Mouse (Mus musculus): ENCODE measurements around the gene Col13a1. TPM values are rescaled to one million over a fixed set of nuclear protein-coding genes. Genes with fewer than 3 reads are reported as not detected.
A peak's percentile ranks its signal among the peaks of the same experiment; 100 is the strongest.

Gene Col13a1
- total RNA-seq (2021) = 1 to 10 TPM; 1.4 to 1.5 TPM
- long read RNA-seq, experiment 1, partial matches to known transcripts = 0 of 1 reads
- long read RNA-seq, experiment 1, other reads (novel, unspliced or antisense) = 1 of 1 reads
- long read RNA-seq, experiment 2, partial matches to known transcripts = 0 of 1 reads
- long read RNA-seq, experiment 2, other reads (novel, unspliced or antisense) = 1 of 1 reads

DNA sequence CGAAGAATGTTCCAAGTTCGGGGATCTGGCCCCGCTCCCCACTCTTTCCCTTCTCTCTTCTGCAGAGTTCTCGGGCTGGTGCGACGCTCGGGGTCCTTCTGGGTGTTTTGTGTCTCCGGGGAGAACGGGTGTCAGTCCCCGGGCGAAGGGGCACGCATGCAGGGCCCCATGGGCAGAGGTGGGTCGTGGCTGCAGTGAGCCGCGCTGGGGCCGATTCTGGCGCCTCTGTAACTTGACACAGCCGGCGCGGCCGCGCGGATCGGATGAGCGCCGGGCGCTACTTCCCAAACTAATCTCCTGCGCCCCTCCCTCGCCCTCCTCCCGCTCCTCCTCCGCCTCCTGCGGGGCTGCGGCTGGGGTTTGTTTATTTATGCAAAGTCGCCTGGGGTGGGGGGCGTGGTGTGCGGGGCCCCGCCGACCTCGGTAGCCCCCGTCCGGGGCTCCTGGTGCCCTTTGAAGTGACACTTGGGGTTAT, at the start of gene Col13a1:
Gene Col13a1, minus strand, starts transcription at position 243 of the 475 bp plus-strand sequence.
- H3K27ac ChIP-seq = no peak within 1 kb of the TSS
- TF ChIP-seq CTCF (IDR thresholded peaks at IDR 0.05) = no peak
- no peak for DNase-seq (ENCODE audit: extremely low spot score in 1 of 2, low spot score in 2 of 2)
- H3K4me3 ChIP-seq = peak within 1 kb of the TSS; percentile 28
- intact Hi-C loops (cut with DNase I) = no loop called here

DNA sequence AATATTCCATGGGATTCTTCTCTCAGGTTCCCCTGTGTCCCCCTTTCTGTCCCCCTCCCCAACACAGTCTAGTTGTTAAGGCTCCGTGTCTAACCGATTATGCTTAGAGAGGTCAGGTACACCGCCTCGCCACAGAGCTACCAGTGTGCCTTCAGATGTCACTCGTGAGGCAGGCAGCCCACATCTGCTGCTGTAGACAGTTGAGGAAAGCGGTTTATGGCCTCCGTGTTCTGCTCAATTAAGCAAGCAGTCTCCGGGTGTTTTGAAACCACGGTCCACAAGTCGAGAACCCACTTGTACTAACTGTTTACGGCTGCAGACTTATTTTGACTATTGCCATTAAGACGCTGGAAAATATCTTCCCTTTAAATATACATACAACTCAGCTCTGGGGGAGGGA, 48.8 kb upstream of the Col13a1 start:
- Histone ChIP-seq H3K4me3 (no peak overlapping the region), H3K27ac (no peak overlapping the region)
- no peak for TF ChIP-seq CTCF (IDR thresholded peaks at IDR 0.05)
- intact Hi-C loops (cut with DNase I) = no loop called here
- no peak for DNase-seq (ENCODE audit: extremely low spot score in 1 of 2, low spot score in 2 of 2)

DNA sequence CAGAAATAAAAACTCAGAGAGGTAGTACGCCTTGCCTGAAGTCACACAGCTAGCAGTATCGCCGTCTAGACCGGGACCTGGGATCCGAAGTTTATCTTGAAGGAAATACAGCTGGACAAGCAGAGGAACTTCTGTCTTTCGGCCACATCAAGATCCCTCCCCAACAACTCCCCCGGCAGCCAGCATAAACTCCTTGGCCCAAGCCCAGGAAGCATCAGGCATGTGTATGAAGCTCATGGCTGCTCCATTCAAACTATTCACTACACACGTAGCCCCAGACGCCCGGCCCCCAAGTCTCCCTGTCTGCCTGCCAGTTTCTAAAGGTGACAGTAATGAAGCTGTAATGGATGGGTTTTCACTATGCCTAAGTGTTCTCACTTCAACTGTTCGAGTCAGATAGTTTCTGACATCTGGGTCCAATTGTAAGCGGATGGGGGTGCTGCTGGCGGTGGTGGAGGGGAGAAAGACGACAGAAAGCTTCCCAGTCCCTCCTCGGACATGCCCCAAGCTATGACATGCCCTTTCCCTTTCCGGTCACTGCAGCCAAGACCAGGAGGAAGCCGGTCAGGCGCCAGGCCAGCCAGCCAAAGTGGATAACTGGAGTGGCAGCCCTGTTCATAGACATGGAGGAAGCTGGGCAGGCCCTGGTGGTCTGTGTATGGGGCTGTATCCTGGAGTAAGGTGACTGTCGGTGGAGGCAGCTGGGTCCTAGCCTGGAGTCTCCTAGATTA, 45.1 kb upstream of the Col13a1 start:
- H3K27ac ChIP-seq = no peak overlapping the region
- DNase-seq (ENCODE audit: extremely low spot score in 1 of 2, low spot score in 2 of 2) = no peak
- no peak overlapping the region for H3K4me3 ChIP-seq
- no peak for TF ChIP-seq CTCF (IDR thresholded peaks at IDR 0.05)
- intact Hi-C loops (cut with DNase I) = no loop called here

DNA sequence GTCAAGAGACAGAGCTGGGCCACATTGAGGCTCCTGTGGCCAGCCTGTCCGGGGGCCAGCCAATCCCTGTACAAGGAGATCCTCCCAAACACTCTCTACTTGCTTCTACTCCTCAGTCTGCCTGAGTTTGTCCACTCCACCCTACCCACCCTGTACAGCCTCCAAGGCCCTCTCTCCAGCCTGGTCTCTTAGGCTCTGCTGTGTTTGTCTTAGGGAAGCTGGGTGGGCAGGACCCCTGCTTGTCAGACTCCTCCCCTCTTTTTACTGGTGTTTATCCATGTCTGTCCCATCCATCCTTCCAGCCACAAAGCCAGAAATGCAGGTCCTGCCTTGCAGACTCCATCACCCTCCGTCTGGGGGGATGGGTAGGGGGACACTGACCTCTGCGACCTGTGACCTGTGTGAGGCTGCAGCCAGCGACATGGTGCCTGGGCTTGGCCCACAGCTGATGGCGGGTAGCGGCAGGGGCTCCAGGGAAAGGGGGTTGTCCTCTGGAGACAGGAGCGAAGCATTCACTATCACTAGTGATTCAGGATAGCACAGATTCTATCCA, 41.2 kb upstream of the Col13a1 start:
- H3K4me3 ChIP-seq = no peak overlapping the region
- intact Hi-C loops (cut with DNase I) = no loop called here
- DNase-seq (ENCODE audit: extremely low spot score in 1 of 2, low spot score in 2 of 2) = no peak
- TF ChIP-seq CTCF (IDR thresholded peaks at IDR 0.05) = no peak
- no peak overlapping the region for H3K27ac ChIP-seq

DNA sequence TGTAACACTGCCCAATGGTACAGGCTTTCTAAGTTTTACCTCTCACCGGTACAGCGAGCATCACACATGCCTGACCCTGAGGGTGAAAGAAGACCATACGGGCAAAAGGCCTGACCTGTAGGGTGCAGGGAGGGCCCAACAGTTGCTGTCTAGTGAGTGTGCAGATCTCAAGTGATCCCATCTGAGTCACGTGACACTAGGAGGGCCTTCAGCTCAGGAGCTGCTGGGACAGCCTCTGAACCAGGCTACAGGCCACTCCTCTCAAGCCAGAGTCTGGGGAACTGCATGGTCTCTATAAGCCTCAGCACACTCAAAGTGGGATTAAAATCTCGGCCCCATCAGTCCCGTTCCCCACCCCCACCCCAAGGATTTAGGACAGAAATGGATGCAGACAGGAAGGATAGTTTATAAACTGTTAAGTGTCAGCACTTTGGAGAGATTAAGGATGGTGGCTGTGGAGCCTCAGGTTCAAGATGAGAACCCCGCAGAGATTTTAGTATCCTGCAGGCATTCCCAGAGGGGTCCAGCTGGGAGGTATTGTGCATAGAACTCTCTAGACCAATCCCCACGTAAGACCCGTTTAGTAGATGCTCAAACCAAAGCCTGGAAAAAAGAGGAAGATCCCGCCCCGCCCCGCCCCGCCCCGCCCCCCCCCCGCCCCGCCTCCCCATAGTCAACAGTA, 40.6 kb upstream of the Col13a1 start:
- no peak for DNase-seq (ENCODE audit: extremely low spot score in 1 of 2, low spot score in 2 of 2)
- intact Hi-C loops (cut with DNase I) = no loop called here
- H3K27ac ChIP-seq = no peak overlapping the region
- H3K4me3 ChIP-seq = no peak overlapping the region
- TF ChIP-seq CTCF (IDR thresholded peaks at IDR 0.05) = no peak

DNA sequence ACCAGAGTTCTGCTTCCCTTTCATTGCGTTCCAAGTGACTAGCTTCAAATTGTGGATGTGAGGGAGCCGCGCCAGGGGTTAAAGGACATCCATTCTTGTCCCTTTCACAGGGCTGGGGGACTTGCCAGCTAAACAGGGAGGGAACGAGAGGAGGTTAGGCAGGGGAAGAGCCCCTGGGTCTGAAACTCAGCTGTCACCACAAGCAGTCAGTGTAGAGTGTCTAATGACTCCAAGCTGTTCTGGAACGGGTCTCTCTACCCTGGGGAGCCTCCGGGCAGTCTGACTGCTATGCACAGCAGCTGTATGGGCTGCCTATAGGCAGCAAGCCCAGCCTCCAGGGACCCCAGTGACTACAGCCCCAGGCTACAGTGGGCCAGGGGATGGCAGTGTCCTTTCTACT, 38.0 kb upstream of the Col13a1 start:
- H3K27ac ChIP-seq = no peak overlapping the region
- DNase-seq (ENCODE audit: extremely low spot score in 1 of 2, low spot score in 2 of 2) = no peak
- intact Hi-C loops (cut with DNase I) = no loop called here
- no peak for TF ChIP-seq CTCF (IDR thresholded peaks at IDR 0.05)
- H3K4me3 ChIP-seq = no peak overlapping the region

DNA sequence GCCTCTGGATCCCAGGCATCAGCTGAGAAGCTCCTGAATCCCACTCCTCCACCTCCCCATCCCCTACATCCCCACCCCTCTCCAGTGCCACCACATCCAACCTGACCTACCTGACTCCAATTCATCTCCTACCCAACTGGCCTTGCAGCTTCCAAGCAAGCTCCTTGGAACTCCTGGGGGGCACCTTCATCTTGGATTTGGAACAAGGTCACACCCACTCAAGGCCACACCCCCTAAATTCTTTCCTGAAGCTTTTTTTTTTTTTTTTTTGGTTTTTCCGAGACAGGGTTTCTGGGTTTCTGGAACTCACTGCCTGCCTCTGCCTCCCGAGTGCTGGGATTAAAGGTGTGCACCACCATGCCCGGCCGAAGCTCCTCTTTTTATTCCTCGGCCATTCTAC, 34.3 kb upstream of the Col13a1 start:
- intact Hi-C loops (cut with DNase I) = no loop called here
- DNase-seq (ENCODE audit: extremely low spot score in 1 of 2, low spot score in 2 of 2) = no peak
- no peak overlapping the region for H3K4me3 ChIP-seq
- no peak overlapping the region for H3K27ac ChIP-seq
- no peak for TF ChIP-seq CTCF (IDR thresholded peaks at IDR 0.05)

DNA sequence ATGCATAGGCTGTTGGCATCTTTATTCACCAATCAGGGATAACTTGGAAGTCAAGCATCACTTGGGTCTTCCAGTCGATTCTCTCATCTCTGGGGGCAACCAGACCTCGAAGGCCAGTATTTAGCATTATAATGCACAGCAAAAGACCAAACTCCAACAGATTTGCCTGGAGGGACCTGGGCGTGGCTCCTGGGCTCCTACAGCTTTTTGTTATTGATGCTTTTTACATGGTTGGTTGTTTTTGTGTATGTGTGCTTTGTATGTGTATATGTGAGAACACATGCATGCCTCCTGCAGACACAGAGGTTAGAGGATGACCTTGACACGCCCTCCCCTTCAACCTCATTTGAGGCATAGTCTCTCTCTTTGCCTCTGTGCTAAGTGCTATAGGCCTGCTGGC, 33.5 kb upstream of the Col13a1 start:
- H3K4me3 ChIP-seq = no peak overlapping the region
- no peak for DNase-seq (ENCODE audit: extremely low spot score in 1 of 2, low spot score in 2 of 2)
- intact Hi-C loops (cut with DNase I) = no loop called here
- no peak for TF ChIP-seq CTCF (IDR thresholded peaks at IDR 0.05)
- H3K27ac ChIP-seq = no peak overlapping the region

DNA sequence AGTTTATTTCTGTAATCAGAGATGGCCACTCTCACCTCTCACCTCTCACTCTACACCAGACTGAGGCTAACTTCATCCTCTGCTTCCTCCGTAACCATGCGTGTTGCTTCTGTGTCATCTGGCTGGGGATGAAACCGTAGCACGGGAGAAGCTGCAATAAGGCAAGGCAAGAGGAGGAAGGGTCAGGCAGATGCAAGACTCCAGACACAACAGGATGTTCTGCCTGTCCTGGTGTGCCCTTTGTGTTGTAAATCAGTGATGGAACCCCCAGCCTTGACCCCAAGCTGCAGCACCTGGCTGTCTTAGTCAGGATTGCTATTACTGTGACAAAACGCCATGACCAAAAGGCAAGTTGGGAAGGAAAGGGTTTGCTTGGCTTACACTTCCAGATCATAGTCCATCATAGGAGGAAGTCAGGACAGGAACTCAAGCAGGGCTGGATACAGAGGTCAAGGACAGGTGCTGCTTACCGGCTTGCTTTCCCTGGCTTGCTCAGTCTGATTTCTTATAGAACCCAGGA, 31.1 kb upstream of the Col13a1 start:
- intact Hi-C loops (cut with DNase I) = no loop called here
- Histone ChIP-seq H3K4me3 (no peak overlapping the region), H3K27ac (no peak overlapping the region)
- DNase-seq (ENCODE audit: extremely low spot score in 1 of 2, low spot score in 2 of 2) = no peak
- TF ChIP-seq CTCF (IDR thresholded peaks at IDR 0.05) = no peak

DNA sequence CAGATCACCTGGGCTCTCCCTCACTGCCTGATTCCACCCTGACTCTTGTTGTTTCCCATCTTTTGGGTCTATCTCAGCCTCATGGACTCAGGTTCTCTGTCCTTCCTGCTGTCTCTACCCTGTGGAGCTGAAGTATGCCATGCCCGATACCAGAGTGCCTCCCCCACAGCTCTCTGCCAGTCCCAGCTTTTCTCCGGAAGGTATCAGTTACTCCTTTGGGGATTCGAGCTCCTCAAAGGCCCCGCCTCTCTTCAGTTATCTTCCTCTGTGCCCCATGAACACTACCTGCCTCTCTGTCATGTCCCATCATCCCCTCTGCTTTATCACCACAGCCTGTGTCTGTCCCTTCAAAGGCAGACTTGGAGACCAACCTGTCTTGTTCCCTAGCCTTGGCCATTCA, 29.1 kb upstream of the Col13a1 start:
- intact Hi-C loops (cut with DNase I) = no loop called here
- DNase-seq (ENCODE audit: extremely low spot score in 1 of 2, low spot score in 2 of 2) = no peak

DNA sequence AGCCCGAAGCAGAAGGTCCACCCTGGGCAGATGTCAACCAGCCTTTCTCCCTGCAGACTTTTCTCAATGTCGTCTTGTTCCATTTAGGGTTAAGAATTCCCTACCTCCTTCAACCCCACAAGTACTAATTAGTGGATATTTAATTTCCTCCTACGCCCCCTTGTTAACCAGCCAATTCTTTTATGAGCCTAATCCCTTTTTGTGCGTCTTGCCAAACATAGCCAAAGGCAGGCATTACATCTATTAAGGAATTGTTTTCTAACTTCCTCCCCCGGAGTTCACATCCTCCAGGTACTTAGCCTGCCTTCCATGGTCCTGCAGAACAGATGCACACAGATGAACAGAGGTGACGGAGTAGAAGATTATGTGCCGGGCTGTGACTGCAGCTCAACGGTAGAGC, 27.5 kb upstream of the Col13a1 start:
- TF ChIP-seq CTCF (IDR thresholded peaks at IDR 0.05) = no peak
- intact Hi-C loops (cut with DNase I) = no loop called here
- no peak for DNase-seq (ENCODE audit: extremely low spot score in 1 of 2, low spot score in 2 of 2)
- no peak overlapping the region for H3K4me3 ChIP-seq
- H3K27ac ChIP-seq = no peak overlapping the region

More for the DNA sequence above, 29.1 kb upstream of the Col13a1 start:
- TF ChIP-seq CTCF (IDR thresholded peaks at IDR 0.05) = no peak
- H3K4me3 ChIP-seq = no peak overlapping the region
- H3K27ac ChIP-seq = no peak overlapping the region

DNA sequence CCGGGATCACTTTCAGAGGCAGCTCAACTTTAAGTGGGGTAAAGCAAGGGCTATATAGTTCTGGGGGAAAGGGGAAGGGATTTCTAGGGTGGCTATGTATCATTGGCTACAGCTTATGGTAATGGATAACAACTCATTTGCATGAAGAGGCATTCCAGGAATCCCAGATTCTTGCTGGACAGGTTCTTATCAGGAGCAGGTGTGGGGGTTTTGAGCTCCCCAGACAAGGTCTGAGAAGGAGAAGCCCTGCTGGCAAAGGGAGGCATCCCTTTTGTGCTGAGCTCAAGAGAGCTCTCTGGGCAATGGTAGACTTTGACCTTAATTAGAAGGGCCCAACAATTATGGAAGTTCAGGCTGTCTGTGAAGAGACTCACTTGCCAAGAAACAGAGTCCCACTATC, 21.3 kb upstream of the Col13a1 start:
- Histone ChIP-seq H3K27ac (no peak overlapping the region), H3K4me3 (no peak overlapping the region)
- DNase-seq (ENCODE audit: extremely low spot score in 1 of 2, low spot score in 2 of 2) = no peak
- no peak for TF ChIP-seq CTCF (IDR thresholded peaks at IDR 0.05)
- intact Hi-C loops (cut with DNase I) = no loop called here

Data from left cerebral cortex, adult 2 months (tissue).